Mouse (Mus musculus) midbrain, embryonic 16.5 days (tissue): ENCODE results near the gene Fzd10. TPM values are rescaled to one million over a fixed set of nuclear protein-coding genes. Genes with fewer than 3 reads are reported as not detected.

ENCODE experiments used
- ATAC-seq: fragments of 200-750 bp; cut with Nextera tagmentation; 2 replicates; pipeline ENCODE4 v1.8.0; 2017; ENCODE audit warnings: moderate TSS enrichment
- H3K27ac ChIP-seq: fragments of 300-500 bp; sonication (generic); 2 replicates; pipeline ENCODE4 v1.5.1; 2014; ENCODE audit warnings: mild to moderate bottlenecking, low read length, mixed read lengths
- H3K27me3 ChIP-seq: fragments of 300-500 bp; sonication (generic); 2 replicates; pipeline ENCODE4 v1.6.1; 2014; ENCODE audit warnings: low read depth, low read length, mixed read lengths; ENCODE audit not compliant: control insufficient read depth, insufficient read depth
- H3K36me3 ChIP-seq: fragments of 300-500 bp; sonication (generic); 2 replicates; pipeline ENCODE4 v1.6.1; 2014; ENCODE audit warnings: mild to moderate bottlenecking, low read length, moderate library complexity, mixed read lengths; ENCODE audit not compliant: control insufficient read depth, insufficient read depth
- H3K4me1 ChIP-seq: fragments of 300-500 bp; sonication (generic); 2 replicates; pipeline ENCODE4 v1.6.1; 2014; ENCODE audit warnings: mild to moderate bottlenecking, low read length, mixed read lengths; ENCODE audit not compliant: control insufficient read depth, insufficient read depth
- H3K4me2 ChIP-seq: fragments of 300-500 bp; sonication (generic); 2 replicates; pipeline ENCODE4 v1.6.1; 2014; ENCODE audit warnings: mild to moderate bottlenecking, low read length, mixed read lengths
- H3K4me3 ChIP-seq: fragments of 300-500 bp; sonication (generic); 2 replicates; pipeline ENCODE4 v1.5.1; 2014; ENCODE audit warnings: low read depth, mild to moderate bottlenecking, low read length, moderate library complexity, mixed read lengths
- H3K9ac ChIP-seq: fragments of 300-500 bp; sonication (generic); 2 replicates; pipeline ENCODE4 v1.6.1; 2014; ENCODE audit warnings: low read depth, low read length, mixed read lengths
- H3K9me3 ChIP-seq: fragments of 300-500 bp; sonication (generic); replicated peaks from 2 replicates; pipeline ENCODE4 v1.6.1; 2014; ENCODE audit warnings: mild to moderate bottlenecking, low read length, mixed read lengths; ENCODE audit not compliant: control insufficient read depth, poor library complexity, severe bottlenecking
- WGBS: fragments of 180-500 bp; shearing (Covaris S2); extraction: QIAGEN DNeasy Blood & Tissue Kit; methylation state at CpG from one replicate; pipeline ENCODE4 v1.1.7; 2014; 5-methylcytosine and 5-hydroxymethylcytosine counted together
- polyA plus RNA-seq: library from polyadenylated mRNA; unstranded; fragments of >200 nt; fragmentation: Nextera tagmentation; extraction: Ambion mirVana; gene quantifications from 2 replicates; pipeline ENCODE4 v1.2.1, GENCODE M21; 2015

Gene Fzd10
- polyA plus RNA-seq, 1 experiment from 2014 or later = 4.5 TPM

DNA sequence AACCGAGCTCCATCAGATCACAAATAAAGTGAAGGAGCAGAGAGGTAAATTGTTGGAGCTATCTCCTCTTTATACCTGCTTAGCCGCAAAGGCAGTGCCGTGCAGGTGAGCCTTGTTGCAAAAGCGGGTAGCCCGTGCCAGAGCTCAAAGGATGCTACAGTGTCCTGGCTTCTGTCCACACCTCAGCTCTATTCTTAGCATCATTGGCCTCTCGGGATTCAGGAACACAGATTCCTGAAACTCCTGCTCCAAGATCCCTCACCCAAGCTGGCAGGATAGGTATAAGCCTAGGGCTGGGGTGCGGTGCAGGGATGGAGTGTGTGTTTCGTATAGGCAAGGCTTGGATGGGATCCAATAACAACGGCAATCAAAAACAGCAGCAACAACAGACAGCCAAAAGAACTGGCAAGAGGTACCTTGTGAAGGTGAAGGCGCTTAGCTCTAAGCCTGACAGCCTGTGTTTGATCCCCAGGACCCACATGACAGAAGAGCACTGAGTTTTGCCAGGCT lies 46.6 kb downstream of the Fzd10 start:
- H3K4me1 ChIP-seq = no peaks in the 10 kb centered on the region
- H3K9ac ChIP-seq = no peak overlapping the region
- no peaks in the 10 kb centered on the region for H3K36me3 ChIP-seq
- no peaks in the 10 kb centered on the region for H3K27me3 ChIP-seq
- H3K4me3 ChIP-seq = no peak overlapping the region
- no peak overlapping the region for H3K4me2 ChIP-seq
- no peak overlapping the region for H3K27ac ChIP-seq
- no peaks in the 10 kb centered on the region for H3K9me3 ChIP-seq
- ATAC-seq = no peak
- 89% methylated on average over 10 of the region's 10 CpGs for WGBS

GRCm38 (mm10) chr5:128649336-128649897 lies 48.8 kb downstream of the Fzd10 start:
- WGBS = 82% methylated on average over 11 of the region's 11 CpGs
- no peak overlapping the region for H3K27ac ChIP-seq

More at GRCm38 (mm10) chr5:128649336-128649897, 48.8 kb downstream of the Fzd10 start:
- no peak overlapping the region for H3K4me3 ChIP-seq
- H3K4me1 ChIP-seq = no peaks in the 10 kb centered on the region
- ATAC-seq = no peak
- H3K9ac ChIP-seq = no peak overlapping the region
- no peaks in the 10 kb centered on the region for H3K27me3 ChIP-seq
- H3K36me3 ChIP-seq = no peaks in the 10 kb centered on the region
- no peaks in the 10 kb centered on the region for H3K9me3 ChIP-seq
- no peak overlapping the region for H3K4me2 ChIP-seq

Other genes with a start within 250 kb of the Fzd10 start
- gene Tmem132d, start 167.8 kb upstream of the Fzd10 start, polyA plus RNA-seq = 2.8 and 3.3 TPM in 2 replicates
- 0.28 and 0.45 TPM in 2 replicates for gene Piwil1, start 101.7 kb downstream of the Fzd10 start, polyA plus RNA-seq